Mouse (Mus musculus) liver, embryonic 16.5 days (tissue): ENCODE results near the gene Tprn. TPM values are rescaled to one million over a fixed set of nuclear protein-coding genes. Genes with fewer than 3 reads are reported as not detected.
A peak's percentile ranks its signal among the peaks of the same experiment; 100 is the strongest.

Source experiments
- ATAC-seq: fragments of 200-750 bp; cut with Nextera tagmentation; 2 replicates; pipeline ENCODE4 v1.8.0; 2017; ENCODE audit warnings: low read depth, mild to moderate bottlenecking, moderate number of reproducible peaks, moderate library complexity
- H3K27ac ChIP-seq: fragments of 300-500 bp; sonication (generic); 2 replicates; pipeline ENCODE4 v1.5.1; 2014; ENCODE audit warnings: mild to moderate bottlenecking, low read length
- H3K27me3 ChIP-seq: fragments of 300-500 bp; sonication (generic); 2 replicates; pipeline ENCODE4 v1.6.1; 2014; ENCODE audit warnings: low read depth, low read length, mixed read lengths; ENCODE audit not compliant: control insufficient read depth, insufficient read depth
- H3K36me3 ChIP-seq: fragments of 300-500 bp; sonication (generic); 2 replicates; pipeline ENCODE4 v1.6.1; 2014; ENCODE audit warnings: mild to moderate bottlenecking; ENCODE audit not compliant: control insufficient read depth, insufficient read depth
- H3K4me1 ChIP-seq: fragments of 300-500 bp; sonication (generic); 2 replicates; pipeline ENCODE4 v1.6.1; 2014; ENCODE audit warnings: low read depth, low read length, mixed read lengths; ENCODE audit not compliant: control insufficient read depth
- H3K4me2 ChIP-seq: fragments of 300-500 bp; sonication (generic); 2 replicates; pipeline ENCODE4 v1.6.1; 2014; ENCODE audit warnings: low read depth, low read length, mixed read lengths
- H3K4me3 ChIP-seq: fragments of 300-500 bp; sonication (generic); 2 replicates; pipeline ENCODE4 v1.5.1; 2014; ENCODE audit warnings: low read depth, mild to moderate bottlenecking, low read length
- H3K9ac ChIP-seq: fragments of 300-500 bp; sonication (generic); 2 replicates; pipeline ENCODE4 v1.6.1; 2014; ENCODE audit warnings: low read depth, low read length
- H3K9me3 ChIP-seq: fragments of 300-500 bp; sonication (generic); replicated peaks from 2 replicates; pipeline ENCODE4 v1.6.1; 2016; ENCODE audit warnings: low read length; ENCODE audit not compliant: control insufficient read depth
- WGBS: fragments of 180-500 bp; shearing (Covaris S2); extraction: QIAGEN DNeasy Blood & Tissue Kit; methylation state at CpG from one replicate; pipeline ENCODE4 v1.1.7; 2014; ENCODE audit not compliant: insufficient replicate concordance; 5-methylcytosine and 5-hydroxymethylcytosine counted together
- polyA plus RNA-seq: library from polyadenylated mRNA; unstranded; fragments of >200 nt; fragmentation: Nextera tagmentation; extraction: Ambion mirVana; gene quantifications from 2 replicates; pipeline ENCODE4 v1.2.1, GENCODE M21; 2015

The Tprn gene
- polyA plus RNA-seq, 1 experiment from 2014 or later, result 4.7 TPM

DNA sequence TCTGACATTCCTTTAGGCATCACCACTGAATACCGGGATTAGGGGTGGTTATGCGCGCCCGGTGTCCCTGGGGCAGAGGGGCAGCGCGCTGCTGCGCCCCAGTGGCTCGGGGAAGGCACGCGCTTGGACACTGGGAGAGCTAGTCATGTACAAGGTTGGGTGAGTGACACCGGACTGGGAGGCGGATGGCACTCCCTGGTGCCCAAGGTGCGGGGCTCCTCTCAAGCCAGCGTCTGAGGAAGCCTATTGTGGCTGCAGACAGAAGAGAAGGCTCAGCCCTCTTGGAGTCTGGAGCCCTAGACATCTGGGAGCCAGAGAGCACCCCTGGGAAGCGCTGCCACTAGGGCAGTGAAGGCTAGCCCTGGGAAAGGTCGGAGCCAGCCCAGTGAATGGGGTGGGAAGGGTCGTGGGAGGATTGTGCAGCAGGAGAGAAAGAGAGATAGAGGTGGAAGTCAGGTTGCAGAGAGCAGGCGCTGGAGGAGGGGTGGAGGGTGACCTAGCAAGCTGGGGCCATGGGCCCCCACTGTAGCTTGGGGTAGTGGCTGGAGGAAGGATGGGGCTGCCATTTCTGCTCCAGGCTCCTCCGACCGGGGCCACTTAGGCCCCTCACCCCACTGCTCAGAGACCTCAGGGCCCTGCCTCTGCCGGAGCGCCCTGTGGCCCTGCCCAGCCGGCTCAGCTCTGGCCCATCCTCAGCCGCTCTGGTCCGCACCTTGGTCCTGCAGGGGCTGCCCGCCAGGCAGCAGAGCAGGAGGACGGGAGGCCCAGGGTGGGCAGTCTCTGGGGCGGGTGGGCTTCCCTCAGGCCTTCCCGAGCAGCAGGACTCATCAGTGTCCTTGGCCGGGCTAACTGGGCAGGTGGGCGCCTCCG lies 29.0 kb downstream of the Tprn start:
- no peak for ATAC-seq

DNA sequence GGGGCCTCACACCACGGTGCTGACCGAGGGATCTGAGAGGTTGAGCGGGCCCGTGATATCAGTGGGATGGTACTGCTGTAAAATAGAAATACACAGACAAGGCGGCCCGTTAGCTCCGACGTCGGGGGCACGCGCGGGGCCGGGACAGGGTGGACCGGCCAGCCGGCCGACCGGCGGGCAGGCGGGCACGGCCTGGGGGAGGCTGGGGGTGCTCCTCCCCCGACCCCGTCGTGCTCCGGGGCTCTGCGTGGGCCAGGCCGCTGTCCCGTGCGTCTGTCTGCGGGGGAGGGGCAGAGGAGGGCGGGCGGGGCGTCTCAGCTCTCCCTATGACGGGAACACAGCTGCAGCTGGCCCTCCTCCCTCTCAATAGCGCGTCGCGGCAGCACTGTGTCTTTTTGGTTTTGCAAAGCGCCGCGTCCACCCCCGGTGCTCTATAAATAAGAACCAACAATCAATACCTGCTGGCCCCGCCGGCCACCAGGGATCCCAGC lies 29.7 kb downstream of the Tprn start:
- Histone ChIP-seq H3K9ac (no peak overlapping the region; the same call in 1 of the 2 replicates), H3K4me2 (peak overlapping the region; percentile 50), H3K4me3 (peak overlapping the region; percentile 34), H3K4me1 (peaks cover 2% of the 10 kb centered on the region), H3K27ac (no peak overlapping the region), H3K27me3 (peaks cover 57% of the 10 kb centered on the region), H3K36me3 (no peaks in the 10 kb centered on the region), H3K9me3 (no peaks in the 10 kb centered on the region)
- 5% methylated on average over 35 of the region's 43 CpGs for WGBS
- ATAC-seq, result no peak

More for the DNA sequence above, 29.0 kb downstream of the Tprn start:
- Histone ChIP-seq H3K9me3 (no peaks in the 10 kb centered on the region), H3K36me3 (no peaks in the 10 kb centered on the region), H3K27ac (no peak overlapping the region), H3K9ac (no peak overlapping the region), H3K27me3 (peaks cover 57% of the 10 kb centered on the region), H3K4me2 (0 out of 2 replicates have a peak overlapping the region, but pooled peaks have one; percentile 50), H3K4me3 (no peak overlapping the region; the same call in 1 of the 2 replicates), H3K4me1 (peaks cover 3% of the 10 kb centered on the region)
- WGBS, result 10% methylated on average over 32 of the region's 32 CpGs

DNA sequence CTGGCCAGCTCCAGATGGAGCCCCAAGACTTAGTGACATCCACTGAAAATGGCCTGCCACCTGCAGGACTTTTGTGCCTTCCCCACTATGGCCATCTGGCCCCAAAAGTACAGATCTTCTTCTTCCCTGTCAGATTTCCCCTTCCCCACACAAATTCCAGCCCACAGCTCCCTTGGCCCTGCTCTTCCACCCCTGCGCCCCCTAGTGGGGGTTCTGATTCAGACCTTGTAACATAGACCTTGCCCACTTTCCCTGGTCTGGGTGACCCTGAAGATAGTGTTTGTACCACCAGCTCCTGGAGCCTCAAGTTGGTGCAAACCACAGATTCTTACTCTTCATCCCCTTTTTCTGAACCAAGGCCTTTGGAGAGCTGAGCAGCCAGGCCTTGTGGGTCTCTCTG lies 30.4 kb downstream of the Tprn start:
- Histone ChIP-seq H3K27me3 (peaks cover 57% of the 10 kb centered on the region), H3K4me2 (no peak overlapping the region), H3K9me3 (no peaks in the 10 kb centered on the region), H3K4me1 (peaks cover 2% of the 10 kb centered on the region), H3K27ac (no peak overlapping the region), H3K36me3 (no peaks in the 10 kb centered on the region), H3K4me3 (no peak overlapping the region), H3K9ac (no peak overlapping the region)
- ATAC-seq, result no peak
- WGBS, result 0% methylated on average over 1 of the region's 1 CpGs

DNA sequence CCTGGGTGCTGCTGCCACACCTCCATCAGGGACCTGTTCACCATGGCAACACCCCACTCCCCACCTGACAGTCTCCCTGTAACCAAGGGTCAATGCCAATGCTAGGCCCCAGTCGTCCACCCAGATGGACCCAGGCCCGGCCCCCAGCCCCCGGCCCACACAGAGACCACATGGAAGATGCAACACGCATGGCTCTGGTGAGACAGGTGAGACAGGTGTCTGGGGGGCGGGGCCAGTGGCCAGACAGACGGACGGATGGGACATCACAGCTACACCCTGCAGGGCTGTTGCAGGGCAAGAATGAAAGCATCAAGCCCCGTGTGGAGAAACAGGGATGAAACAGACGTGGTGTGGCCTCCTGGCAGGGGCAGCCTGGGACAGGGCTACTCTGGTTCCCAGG lies 31.3 kb downstream of the Tprn start:
- H3K27me3 ChIP-seq, result peaks cover 50% of the 10 kb centered on the region
- H3K4me1 ChIP-seq, result peaks cover 2% of the 10 kb centered on the region
- ATAC-seq, result no peak
- H3K27ac ChIP-seq, result no peak overlapping the region
- WGBS, result 56% methylated on average over 9 of the region's 9 CpGs
- H3K4me2 ChIP-seq, result no peak overlapping the region
- H3K9ac ChIP-seq, result no peak overlapping the region
- H3K9me3 ChIP-seq, result no peaks in the 10 kb centered on the region
- no peaks in the 10 kb centered on the region for H3K36me3 ChIP-seq
- H3K4me3 ChIP-seq, result no peak overlapping the region

DNA sequence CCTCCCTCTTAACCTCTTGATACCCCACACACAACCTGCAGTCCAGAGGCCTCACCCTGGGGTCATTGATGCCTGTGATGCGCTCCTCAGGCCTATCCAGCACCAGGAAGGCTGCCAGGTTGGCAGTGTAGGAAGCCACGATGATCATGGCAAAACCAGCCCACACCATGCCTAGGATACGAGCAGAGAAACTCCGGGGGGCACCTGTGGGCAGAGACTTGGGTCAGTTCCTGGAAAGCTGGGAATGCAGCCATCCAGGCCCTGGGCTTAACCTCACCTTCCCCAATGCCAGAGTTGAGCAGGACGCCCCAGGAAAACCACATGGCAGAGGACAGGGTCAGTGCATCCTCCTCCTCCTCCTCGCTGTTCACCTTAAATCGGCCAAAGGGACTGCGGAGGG lies 34.7 kb downstream of the Tprn start:
- WGBS, result 61% methylated on average over 8 of the region's 8 CpGs
- H3K4me1 ChIP-seq, result peaks cover 1% of the 10 kb centered on the region

DNA sequence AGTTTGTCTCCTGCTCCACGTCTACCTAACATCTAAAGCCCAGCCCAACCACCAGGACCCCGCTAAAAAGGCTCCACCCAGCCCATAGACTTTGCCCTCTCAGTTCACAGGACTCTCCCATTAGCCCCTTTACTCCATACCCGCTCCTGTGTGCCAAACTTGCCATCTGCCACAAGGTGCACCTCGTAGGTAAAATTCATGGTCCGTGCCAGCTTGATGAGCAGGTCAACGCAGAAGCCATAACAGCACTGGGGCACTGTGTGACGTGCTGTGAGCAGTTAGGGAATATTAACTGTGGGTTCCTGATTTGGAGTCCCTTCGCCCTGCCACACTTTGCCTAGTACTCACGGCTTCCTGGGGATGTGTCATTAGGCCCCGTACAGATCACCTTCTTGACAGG lies 35.6 kb downstream of the Tprn start:
- H3K4me1 ChIP-seq, result no peaks in the 10 kb centered on the region
- H3K9ac ChIP-seq, result no peak overlapping the region
- H3K4me2 ChIP-seq, result no peak overlapping the region
- ATAC-seq, result no peak
- H3K27ac ChIP-seq, result no peak overlapping the region
- H3K36me3 ChIP-seq, result no peaks in the 10 kb centered on the region
- no peak overlapping the region for H3K4me3 ChIP-seq
- peaks cover 9% of the 10 kb centered on the region for H3K27me3 ChIP-seq
- no peaks in the 10 kb centered on the region for H3K9me3 ChIP-seq
- 60% methylated on average over 10 of the region's 10 CpGs for whole genome bisulfite sequencing

More for the DNA sequence above, 34.7 kb downstream of the Tprn start:
- no peak overlapping the region for H3K9ac ChIP-seq
- no peak for ATAC-seq
- H3K4me3 ChIP-seq, result no peak overlapping the region
- H3K4me2 ChIP-seq, result no peak overlapping the region
- no peaks in the 10 kb centered on the region for H3K36me3 ChIP-seq
- no peaks in the 10 kb centered on the region for H3K9me3 ChIP-seq
- peaks cover 16% of the 10 kb centered on the region for H3K27me3 ChIP-seq
- H3K27ac ChIP-seq, result no peak overlapping the region

DNA sequence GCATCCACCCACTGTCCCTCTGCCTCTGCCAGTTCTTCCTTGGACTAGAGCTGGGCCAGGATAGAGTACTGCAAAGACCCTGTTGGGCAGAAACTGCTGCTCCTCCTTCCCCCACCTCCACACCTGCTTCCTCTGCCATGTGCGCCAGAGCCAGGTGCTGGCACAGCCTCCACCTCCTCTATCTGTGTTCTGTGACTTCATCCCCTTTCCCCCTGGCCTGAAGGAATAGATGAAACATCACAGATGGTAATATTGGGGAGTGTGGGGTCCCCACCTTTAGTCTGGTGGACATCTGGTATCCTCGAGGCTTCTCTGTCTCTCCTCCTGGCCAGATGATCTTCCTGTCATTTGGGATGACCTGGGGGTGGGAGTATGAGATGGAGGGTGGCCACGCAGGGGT lies 41.0 kb downstream of the Tprn start:
- H3K4me1 ChIP-seq, result no peaks in the 10 kb centered on the region
- H3K9me3 ChIP-seq, result no peaks in the 10 kb centered on the region
- no peak for ATAC-seq
- H3K4me3 ChIP-seq, result no peak overlapping the region
- H3K36me3 ChIP-seq, result no peaks in the 10 kb centered on the region
- 39% methylated on average over 3 of the region's 3 CpGs for WGBS
- H3K9ac ChIP-seq, result no peak overlapping the region
- H3K27ac ChIP-seq, result no peak overlapping the region
- peaks cover 39% of the 10 kb centered on the region for H3K27me3 ChIP-seq
- H3K4me2 ChIP-seq, result no peak overlapping the region

DNA sequence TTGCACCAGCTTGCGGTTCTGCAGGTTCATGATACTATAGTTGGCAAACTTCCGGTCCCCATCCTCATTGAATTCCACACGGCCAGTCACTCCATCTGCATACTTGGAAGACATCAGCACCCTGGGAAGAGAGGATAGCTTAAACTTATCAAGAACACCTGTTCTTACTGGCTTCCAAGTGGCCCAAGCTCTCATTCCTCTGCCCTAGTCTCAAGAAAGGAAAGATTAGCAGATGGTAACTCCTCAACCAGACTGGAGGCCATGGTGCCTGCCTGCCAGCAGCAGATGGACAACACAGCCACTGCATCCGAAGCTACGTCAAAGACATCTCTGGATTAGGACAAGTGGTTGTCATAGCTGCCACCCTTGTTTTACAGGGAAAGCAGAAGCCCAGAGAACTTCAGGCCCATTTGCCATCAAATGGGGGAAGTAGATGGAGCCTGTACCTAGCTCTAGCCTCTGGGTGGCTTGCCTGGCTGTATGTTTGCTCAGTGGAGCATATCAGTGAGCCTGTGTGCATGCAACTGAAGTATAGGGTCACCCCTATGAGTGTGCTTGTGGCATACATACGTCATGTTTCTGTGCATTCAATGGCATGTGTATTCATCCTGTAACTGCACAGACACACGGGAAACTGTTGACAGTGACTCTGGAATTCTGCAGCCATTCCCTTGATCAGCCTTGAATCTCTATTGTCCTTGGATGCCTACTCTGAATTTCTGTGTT lies 41.7 kb downstream of the Tprn start:
- 51% methylated on average over 7 of the region's 7 CpGs for WGBS
- Histone ChIP-seq H3K4me3 (no peak overlapping the region), H3K27me3 (peaks cover 45% of the 10 kb centered on the region)

More for the DNA sequence above, 41.7 kb downstream of the Tprn start:
- Histone ChIP-seq H3K9ac (no peak overlapping the region), H3K36me3 (no peaks in the 10 kb centered on the region), H3K4me1 (no peaks in the 10 kb centered on the region), H3K4me2 (no peak overlapping the region), H3K27ac (no peak overlapping the region), H3K9me3 (no peaks in the 10 kb centered on the region)
- no peak for ATAC-seq
